Mouse (Mus musculus) limb, embryonic 12.5 days (tissue): ENCODE data around the gene Mettl8. TPM values are rescaled to one million over a fixed set of nuclear protein-coding genes. Genes with fewer than 3 reads are reported as not detected.

Experiments
- ATAC-seq: fragments of 200-750 bp; cut with Nextera tagmentation; 2 replicates; pipeline ENCODE4 v1.8.0; 2017; ENCODE audit warnings: low read depth, moderate TSS enrichment; ENCODE audit not compliant: insufficient number of reproducible peaks, insufficient read depth, low FRiP score, low TSS enrichment
- H3K27ac ChIP-seq: fragments of 300-500 bp; sonication (generic); 2 replicates; pipeline ENCODE4 v1.5.1; 2016; ENCODE audit warnings: mild to moderate bottlenecking, moderate library complexity
- H3K27me3 ChIP-seq: fragments of 300-500 bp; sonication (generic); 2 replicates; pipeline ENCODE4 v1.6.1; 2016; ENCODE audit warnings: mild to moderate bottlenecking, moderate library complexity
- H3K36me3 ChIP-seq: fragments of 300-500 bp; sonication (generic); 2 replicates; pipeline ENCODE4 v1.6.1; 2016; ENCODE audit warnings: mild to moderate bottlenecking, moderate library complexity
- H3K4me1 ChIP-seq: fragments of 300-500 bp; sonication (generic); replicated peaks from 2 replicates; pipeline ENCODE4 v1.6.1; 2016
- H3K4me2 ChIP-seq: fragments of 300-500 bp; sonication (generic); 2 replicates; pipeline ENCODE4 v1.6.1; 2016; ENCODE audit warnings: mild to moderate bottlenecking, moderate library complexity
- H3K4me3 ChIP-seq: fragments of 300-500 bp; sonication (generic); replicated peaks from 2 replicates; pipeline ENCODE4 v1.5.1; 2016; ENCODE audit warnings: mild to moderate bottlenecking
- H3K9ac ChIP-seq: fragments of 300-500 bp; sonication (generic); replicated peaks from 2 replicates; pipeline ENCODE4 v1.6.1; 2016; ENCODE audit warnings: mild to moderate bottlenecking, moderate library complexity
- H3K9me3 ChIP-seq: fragments of 300-500 bp; sonication (generic); 2 replicates; pipeline ENCODE4 v1.6.1; 2016; ENCODE audit warnings: mild to moderate bottlenecking, moderate library complexity
- WGBS: fragments of 180-500 bp; shearing (Covaris S2); methylation state at CpG from one replicate; pipeline ENCODE4 v1.1.7; 2016; 5-methylcytosine and 5-hydroxymethylcytosine counted together
- polyA plus RNA-seq: library from polyadenylated mRNA; unstranded; fragments of >200 nt; fragmentation: Nextera tagmentation; extraction: Ambion mirVana; gene quantifications from 2 replicates; pipeline ENCODE4 v1.2.1, GENCODE M21; 2016

Gene Mettl8
- polyA plus RNA-seq, 1 experiment from 2014 or later = 18.1 TPM

GRCm38 (mm10) chr2:70924049-70924448 is 131.3 kb downstream of the Mettl8 start:
- no peaks in the 10 kb centered on the region for H3K9me3 ChIP-seq
- WGBS = 79% methylated on average over 1 of the region's 1 CpGs
- no peaks in the 10 kb centered on the region for H3K36me3 ChIP-seq
- H3K4me1 ChIP-seq = peaks cover 19% of the 10 kb centered on the region; the same call in 1 of the 2 replicates
- no peak for ATAC-seq
- H3K4me2 ChIP-seq = no peak overlapping the region
- H3K4me3 ChIP-seq = no peak overlapping the region
- no peak overlapping the region for H3K27ac ChIP-seq
- H3K9ac ChIP-seq = no peak overlapping the region
- H3K27me3 ChIP-seq = no peaks in the 10 kb centered on the region

GRCm38 (mm10) chr2:70922814-70923213 is 132.6 kb downstream of the Mettl8 start:
- H3K4me1 ChIP-seq = peaks cover 25% of the 10 kb centered on the region; the same call in 1 of the 2 replicates
- no peak overlapping the region for H3K9ac ChIP-seq
- H3K27me3 ChIP-seq = no peaks in the 10 kb centered on the region
- no peak for ATAC-seq
- 71% methylated on average over 6 of the region's 6 CpGs for WGBS
- no peak overlapping the region for H3K4me2 ChIP-seq
- H3K36me3 ChIP-seq = no peaks in the 10 kb centered on the region
- H3K4me3 ChIP-seq = no peak overlapping the region
- H3K9me3 ChIP-seq = no peaks in the 10 kb centered on the region
- H3K27ac ChIP-seq = no peak overlapping the region

GRCm38 (mm10) chr2:70920937-70921596 is 134.3 kb downstream of the Mettl8 start:
- WGBS = 52% methylated on average over 8 of the region's 8 CpGs
- Histone ChIP-seq H3K9me3 (no peaks in the 10 kb centered on the region), H3K4me3 (no peak overlapping the region), H3K4me2 (no peak overlapping the region), H3K27me3 (no peaks in the 10 kb centered on the region), H3K4me1 (peaks cover 25% of the 10 kb centered on the region; the same call in 1 of the 2 replicates), H3K36me3 (no peaks in the 10 kb centered on the region), H3K9ac (no peak overlapping the region), H3K27ac (no peak overlapping the region)
- no peak for ATAC-seq

GRCm38 (mm10) chr2:70919913-70920522 is 135.4 kb downstream of the Mettl8 start:
- no peaks in the 10 kb centered on the region for H3K27me3 ChIP-seq
- 73% methylated on average over 2 of the region's 2 CpGs for WGBS
- no peak for ATAC-seq

GRCm38 (mm10) chr2:70918516-70918915 is 136.9 kb downstream of the Mettl8 start:
- Histone ChIP-seq H3K4me2 (no peak overlapping the region), H3K27me3 (no peaks in the 10 kb centered on the region), H3K36me3 (no peaks in the 10 kb centered on the region), H3K9me3 (no peaks in the 10 kb centered on the region), H3K27ac (no peak overlapping the region), H3K4me1 (peaks cover 25% of the 10 kb centered on the region; the same call in 1 of the 2 replicates), H3K9ac (no peak overlapping the region), H3K4me3 (no peak overlapping the region)
- ATAC-seq = no peak
- 80% methylated on average over 2 of the region's 2 CpGs for WGBS

More at GRCm38 (mm10) chr2:70919913-70920522, 135.4 kb downstream of the Mettl8 start:
- Histone ChIP-seq H3K4me3 (no peak overlapping the region), H3K4me1 (peaks cover 25% of the 10 kb centered on the region; the same call in 1 of the 2 replicates), H3K4me2 (no peak overlapping the region), H3K9me3 (no peaks in the 10 kb centered on the region), H3K36me3 (no peaks in the 10 kb centered on the region), H3K27ac (no peak overlapping the region), H3K9ac (no peak overlapping the region)

Other genes with a start within 250 kb of the Mettl8 start
- gene Tlk1, start 229.9 kb downstream of the Mettl8 start, polyA plus RNA-seq = 36.7 and 46.8 TPM in 2 replicates
- gene Dcaf17, start 255 bp downstream of the Mettl8 start, polyA plus RNA-seq = 26.2 and 27.6 TPM in 2 replicates
- 2.8 and 3.5 TPM in 2 replicates for gene Cybrd1, start 62.3 kb upstream of the Mettl8 start, polyA plus RNA-seq
- 102 and 107 TPM in 2 replicates for gene Dync1i2, start 156.1 kb upstream of the Mettl8 start, polyA plus RNA-seq